Mouse (Mus musculus): ENCODE measurements around the gene Plcb2.

Gene Plcb2

GRCm38 (mm10) chr2:118728337-118728736 is at the start of gene Plcb2:
Plcb2 (minus strand) TSS chr2:118728438.
- no peak for DNase-seq (ENCODE audit: low read depth, low spot score)

DNA sequence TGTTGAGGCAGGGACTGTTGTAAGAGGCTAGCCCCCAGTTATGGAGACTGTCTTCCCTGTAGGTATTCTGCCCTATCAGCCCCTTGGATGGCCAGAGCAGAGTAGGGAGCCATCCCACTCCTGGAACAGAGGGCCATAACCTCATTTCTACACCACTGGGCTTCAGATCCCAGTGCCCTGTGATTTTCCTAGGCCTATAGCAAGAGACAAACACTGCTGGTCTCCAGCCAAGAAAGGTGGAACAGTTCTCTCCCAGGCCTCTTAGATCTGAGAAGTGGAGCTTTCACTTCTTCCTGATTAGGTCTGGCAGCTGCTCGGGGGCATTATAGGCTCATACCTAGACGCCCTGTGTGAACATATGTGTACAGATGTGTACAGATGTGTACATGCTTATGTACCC is 48.1 kb upstream of the Plcb2 start:
- DNase-seq (ENCODE audit: low read depth, low spot score) = no peak

DNA sequence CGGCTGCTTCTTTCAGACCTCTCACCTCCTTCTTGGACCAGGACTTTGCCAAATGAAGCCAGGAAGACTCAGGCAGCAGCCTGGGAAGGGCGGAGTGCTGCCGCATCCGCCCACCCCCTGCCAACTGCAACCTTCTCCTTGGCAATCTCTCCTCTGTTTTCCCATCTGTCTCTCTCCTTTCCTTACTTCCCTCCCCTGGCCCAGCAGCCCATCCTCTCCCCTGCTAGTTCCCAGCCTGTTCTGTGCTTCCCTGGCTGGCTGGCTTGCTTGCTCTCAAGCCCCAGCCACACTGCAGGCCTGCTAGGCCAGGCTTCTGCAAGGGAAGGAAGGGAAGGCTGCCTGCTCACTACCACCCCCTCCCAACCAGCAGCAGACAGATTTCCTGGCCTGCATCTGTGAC is 47.6 kb upstream of the Plcb2 start:
- no peak for DNase-seq (ENCODE audit: low read depth, low spot score)

DNA sequence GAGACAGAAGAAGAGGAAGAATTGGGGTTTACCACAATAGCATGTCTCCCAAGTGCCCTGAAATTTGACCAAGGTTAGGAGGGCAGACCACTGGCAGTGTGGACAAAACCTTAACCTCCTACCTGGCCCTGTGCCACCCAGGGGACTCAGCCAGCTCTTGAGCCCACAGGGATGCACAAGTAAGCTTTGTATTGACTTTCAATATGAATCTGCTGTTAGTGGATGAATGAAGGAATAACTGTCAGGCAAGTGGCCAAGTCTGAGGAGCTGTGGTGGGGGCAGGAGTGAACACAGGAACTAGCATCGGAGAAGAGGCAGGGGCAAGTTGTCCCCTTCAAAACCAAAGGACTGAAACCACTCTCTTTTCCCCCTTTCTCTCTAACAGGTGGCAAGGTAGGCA is 47.2 kb upstream of the Plcb2 start:
- no peak for DNase-seq (ENCODE audit: low read depth, low spot score)

DNA sequence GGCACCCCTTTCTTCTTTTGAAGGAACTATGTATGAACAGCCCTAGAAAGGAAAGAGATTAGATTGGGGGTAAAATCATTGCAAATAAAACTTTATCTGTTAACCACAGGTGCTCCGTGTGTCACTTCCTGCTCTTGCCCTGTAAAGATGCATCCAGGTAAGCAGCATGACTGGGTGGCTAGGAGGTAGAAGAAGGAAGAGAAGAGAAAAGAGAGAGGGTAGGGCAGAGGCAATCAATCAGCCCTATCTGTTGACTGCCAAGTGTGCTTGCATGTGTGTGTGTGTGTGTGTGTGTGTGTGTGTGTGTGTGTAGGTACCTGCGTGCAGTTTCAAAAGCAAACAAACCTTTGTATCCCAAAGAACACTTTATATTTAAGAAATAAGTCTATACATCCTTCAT is 46.3 kb upstream of the Plcb2 start:
- no peak for DNase-seq (ENCODE audit: low read depth, low spot score)

- DNase-seq (ENCODE audit: low read depth, low spot score) = no peak
Measured at GRCm38 (mm10) chr2:118772158-118772874, 44.1 kb upstream of the Plcb2 start, which contains the start of gene Phgr1. Phgr1 (plus strand) TSS chr2:118772769.

GRCm38 (mm10) chr2:118766041-118767033 is 38.1 kb upstream of the Plcb2 start:
- DNase-seq (ENCODE audit: low read depth, low spot score) = no peak

DNA sequence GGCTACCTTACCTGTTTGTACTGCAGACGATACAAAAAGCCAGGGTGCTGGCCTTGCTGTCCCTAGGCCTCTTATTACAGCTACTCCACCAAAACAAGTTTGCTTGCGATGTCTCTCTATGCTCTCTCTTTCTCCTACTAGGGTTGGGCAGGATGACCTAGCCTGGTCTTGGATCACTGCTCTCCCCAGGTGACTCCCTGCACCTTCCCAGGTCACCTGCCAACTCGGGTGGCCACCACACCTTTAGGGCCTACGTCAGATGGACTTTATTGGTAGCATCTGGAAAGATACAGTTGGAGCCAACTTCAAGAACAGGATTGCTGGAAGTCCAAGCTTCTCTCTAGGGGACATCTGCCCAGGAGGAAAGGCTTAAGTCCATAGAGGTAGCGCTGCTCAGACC is 36.6 kb upstream of the Plcb2 start:
- DNase-seq (ENCODE audit: low read depth, low spot score) = no peak

- DNase-seq (ENCODE audit: low read depth, low spot score) = peak; percentile 87
Measured at GRCm38 (mm10) chr2:118764094-118764831, 36.0 kb upstream of the Plcb2 start.

GRCm38 (mm10) chr2:118763469-118763868 is 35.2 kb upstream of the Plcb2 start:
- DNase-seq (ENCODE audit: low read depth, low spot score) = no peak

GRCm38 (mm10) chr2:118762784-118763148 is 34.5 kb upstream of the Plcb2 start:
- no peak for DNase-seq (ENCODE audit: low read depth, low spot score)

- DNase-seq (ENCODE audit: low read depth, low spot score) = peak; percentile 75
Measured at GRCm38 (mm10) chr2:118761906-118762783, 33.9 kb upstream of the Plcb2 start, which contains the start of gene Ccdc9b. Ccdc9b (minus strand) TSS chr2:118762661.

DNA sequence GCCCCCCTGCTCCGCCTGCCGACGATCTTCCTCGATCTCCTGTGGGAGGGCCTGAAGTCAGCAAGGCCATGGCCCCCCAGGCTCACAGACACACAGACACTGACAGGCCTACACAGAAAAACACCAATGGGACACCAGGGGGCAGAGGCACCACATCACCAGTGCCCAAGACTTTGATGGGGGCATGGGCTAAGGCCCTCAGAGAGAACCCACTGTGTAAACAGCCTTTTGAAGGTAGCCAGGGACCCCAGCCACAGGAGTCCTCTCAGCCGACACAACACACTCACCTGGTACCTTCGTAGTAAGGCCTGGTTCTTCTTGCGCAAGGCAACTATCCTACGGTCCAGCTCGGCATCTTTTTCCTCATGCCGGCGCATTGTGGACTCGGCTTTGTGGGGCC is 33.1 kb upstream of the Plcb2 start:
- DNase-seq (ENCODE audit: low read depth, low spot score) = no peak

GRCm38 (mm10) chr2:118760311-118761025 is 32.2 kb upstream of the Plcb2 start:
- no peak for DNase-seq (ENCODE audit: low read depth, low spot score)

- peak; percentile 80 for DNase-seq (ENCODE audit: low read depth, low spot score)
Measured at GRCm38 (mm10) chr2:118759828-118760227, 31.6 kb upstream of the Plcb2 start.

GRCm38 (mm10) chr2:118756103-118756502 is 27.9 kb upstream of the Plcb2 start:
- no peak for DNase-seq (ENCODE audit: low read depth, low spot score)

- DNase-seq (ENCODE audit: low read depth, low spot score) = no peak
Measured at GRCm38 (mm10) chr2:118755407-118755806, 27.2 kb upstream of the Plcb2 start.

GRCm38 (mm10) chr2:118754143-118754542 is 25.9 kb upstream of the Plcb2 start:
- DNase-seq (ENCODE audit: low read depth, low spot score) = no peak

GRCm38 (mm10) chr2:118752792-118753108 is 24.5 kb upstream of the Plcb2 start:
- no peak for DNase-seq (ENCODE audit: low read depth, low spot score)
